Mouse (Mus musculus): ENCODE data around the gene Adra1b. TPM values are rescaled to one million over a fixed set of nuclear protein-coding genes. Genes with fewer than 3 reads are reported as not detected.

Adra1b gene
- total and polyA plus RNA-seq, 3 experiments: 39.3 to 58.3 (median 50.5) TPM

- H3K36me3 ChIP-seq (ENCODE audit: control insufficient read depth, insufficient read depth, low read length): no peaks in the 10 kb centered on the region
- H3K79me2 ChIP-seq (replicated peaks; ENCODE audit: control insufficient read depth, insufficient read depth, low read length): no peaks in the 10 kb centered on the region
- no peak overlapping the region for H3K4me3 ChIP-seq
- no peak for TF ChIP-seq EP300 (IDR thresholded peaks at IDR 0.05; ENCODE audit: insufficient read depth, low read depth, low read length)
- no peak for TF ChIP-seq CTCF (IDR thresholded peaks at IDR 0.05)
- no peak for TF ChIP-seq POLR2A (IDR thresholded peaks at IDR 0.05; ENCODE audit: insufficient read depth, low read depth, low read length)
- intact Hi-C loops (cut with DNase I): no loop called here
- 61% methylated on average over 5 of the region's 5 CpGs for WGBS
- no peak overlapping the region for H3K9ac ChIP-seq (ENCODE audit: low read depth, low read length)
- DNase-seq: no peak
- H3K27ac ChIP-seq: no peak overlapping the region
- H3K4me1 ChIP-seq (ENCODE audit: control insufficient read depth, insufficient read depth, low read length): no peaks in the 10 kb centered on the region
- no peaks in the 10 kb centered on the region for H3K27me3 ChIP-seq (ENCODE audit: control insufficient read depth, insufficient read depth, low read length)
These were observed 23.8 kb downstream of the Adra1b start for GRCm38 (mm10) chr11:43877211-43877610.

DNA sequence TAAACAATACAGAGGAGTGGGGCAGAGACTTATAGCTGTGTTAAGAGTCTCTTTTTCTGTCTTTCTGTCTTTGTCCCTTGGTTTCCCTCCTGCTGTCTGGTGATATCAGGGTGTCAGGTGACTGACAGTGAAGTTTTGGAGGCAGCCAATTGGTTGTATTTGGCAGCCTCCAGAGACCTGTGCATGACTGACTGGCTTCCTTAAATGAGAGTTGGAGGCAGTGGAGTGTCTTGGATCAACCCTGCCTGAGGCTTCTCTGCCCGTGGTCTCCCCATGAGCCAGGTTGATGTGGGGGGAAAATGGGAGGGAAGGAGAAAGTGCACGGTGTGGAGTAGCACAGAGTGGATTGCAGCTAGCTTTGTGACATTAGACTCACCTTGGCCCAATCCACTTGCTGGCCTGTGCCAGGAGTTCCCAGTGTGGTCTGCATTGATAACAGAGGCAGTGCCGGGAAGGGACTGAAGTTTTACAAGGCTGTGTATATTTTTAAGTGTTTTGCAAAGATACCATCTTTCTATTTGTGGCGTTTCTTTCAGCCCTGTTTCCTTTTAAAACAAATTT, 33.2 kb downstream of the Adra1b start:
- Histone ChIP-seq H3K27me3 (ENCODE audit: control insufficient read depth, insufficient read depth, low read length) (no peaks in the 10 kb centered on the region), H3K4me3 (no peak overlapping the region), H3K79me2 (replicated peaks; ENCODE audit: control insufficient read depth, insufficient read depth, low read length) (no peaks in the 10 kb centered on the region), H3K4me1 (ENCODE audit: control insufficient read depth, insufficient read depth, low read length) (peaks cover 6% of the 10 kb centered on the region; the same call in 1 of the 2 replicates), H3K36me3 (ENCODE audit: control insufficient read depth, insufficient read depth, low read length) (no peaks in the 10 kb centered on the region), H3K27ac (peak overlapping the region; percentile 64), H3K9ac (ENCODE audit: low read depth, low read length) (no peak overlapping the region)
- TF ChIP-seq POLR2A (IDR thresholded peaks at IDR 0.05; ENCODE audit: insufficient read depth, low read depth, low read length) (no peak), EP300 (IDR thresholded peaks at IDR 0.05; ENCODE audit: insufficient read depth, low read depth, low read length) (no peak), CTCF (IDR thresholded peaks at IDR 0.05) (no peak)
- intact Hi-C loops (cut with DNase I): loop anchor here (5.0 kb wide), 1 partner anchor 60 kb away; no protein-coding TSS in a partner anchor
- WGBS: 21% methylated on average over 4 of the region's 4 CpGs
- DNase-seq: peak; percentile 21 to 36

- peaks cover 6% of the 10 kb centered on the region; the same call in 1 of the 2 replicates for H3K4me1 ChIP-seq (ENCODE audit: control insufficient read depth, insufficient read depth, low read length)
- no peaks in the 10 kb centered on the region for H3K27me3 ChIP-seq (ENCODE audit: control insufficient read depth, insufficient read depth, low read length)
- peak; percentile 31 to 37 for DNase-seq
- TF ChIP-seq EP300 (IDR thresholded peaks at IDR 0.05; ENCODE audit: insufficient read depth, low read depth, low read length) (peak; percentile 52; the same call in 1 of the 2 replicates), CTCF (IDR thresholded peaks at IDR 0.05) (no peak), POLR2A (IDR thresholded peaks at IDR 0.05; ENCODE audit: insufficient read depth, low read depth, low read length) (peak; percentile 47; the same call in 1 of the 2 replicates)
- H3K27ac ChIP-seq: peak overlapping the region; percentile 63
- no peaks in the 10 kb centered on the region for H3K79me2 ChIP-seq (replicated peaks; ENCODE audit: control insufficient read depth, insufficient read depth, low read length)
- 0 out of 2 replicates have a peak overlapping the region, but pooled peaks have one; percentile 20 for H3K9ac ChIP-seq (ENCODE audit: low read depth, low read length)
- intact Hi-C loops (cut with DNase I): loop anchor here (5.0 kb wide), 1 partner anchor 62 kb away; no protein-coding TSS in a partner anchor
- H3K36me3 ChIP-seq (ENCODE audit: control insufficient read depth, insufficient read depth, low read length): no peaks in the 10 kb centered on the region
- no peak overlapping the region for H3K4me3 ChIP-seq
- 53% methylated on average over 6 of the region's 6 CpGs for WGBS
These were observed 35.5 kb downstream of the Adra1b start for GRCm38 (mm10) chr11:43865298-43866165.

DNA sequence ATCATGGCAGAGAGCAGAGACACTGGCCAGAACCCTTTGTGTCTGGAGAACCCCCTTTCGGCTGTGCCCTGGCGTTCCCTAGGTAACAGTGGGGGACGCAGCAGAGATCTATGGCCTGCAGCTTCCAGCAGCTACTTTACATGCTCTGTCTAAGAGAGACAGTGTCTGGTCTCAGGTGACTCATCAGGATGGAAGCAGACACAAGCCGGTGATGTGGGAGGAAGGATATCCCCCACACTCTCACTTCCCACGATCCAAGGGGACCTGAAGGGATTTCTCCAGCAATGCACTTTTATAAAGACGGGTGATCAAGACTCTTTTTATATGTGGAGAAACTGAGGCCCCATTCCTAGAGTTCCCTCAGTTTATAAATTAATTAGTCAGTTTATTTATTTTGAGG, 48.0 kb downstream of the Adra1b start:
- DNase-seq: no peak
- H3K27me3 ChIP-seq (ENCODE audit: control insufficient read depth, insufficient read depth, low read length): no peaks in the 10 kb centered on the region
- no peak overlapping the region for H3K27ac ChIP-seq
- intact Hi-C loops (cut with DNase I): no loop called here
- WGBS: 62% methylated on average over 6 of the region's 6 CpGs
- no peak overlapping the region for H3K4me3 ChIP-seq
- no peaks in the 10 kb centered on the region for H3K36me3 ChIP-seq (ENCODE audit: control insufficient read depth, insufficient read depth, low read length)
- H3K79me2 ChIP-seq (replicated peaks; ENCODE audit: control insufficient read depth, insufficient read depth, low read length): no peaks in the 10 kb centered on the region
- no peak overlapping the region for H3K9ac ChIP-seq (ENCODE audit: low read depth, low read length)
- no peaks in the 10 kb centered on the region; the same call in 1 of the 2 replicates for H3K4me1 ChIP-seq (ENCODE audit: control insufficient read depth, insufficient read depth, low read length)
- no peak for TF ChIP-seq EP300 (IDR thresholded peaks at IDR 0.05; ENCODE audit: insufficient read depth, low read depth, low read length)
- no peak for TF ChIP-seq CTCF (IDR thresholded peaks at IDR 0.05)
- no peak for TF ChIP-seq POLR2A (IDR thresholded peaks at IDR 0.05; ENCODE audit: insufficient read depth, low read depth, low read length)

DNA sequence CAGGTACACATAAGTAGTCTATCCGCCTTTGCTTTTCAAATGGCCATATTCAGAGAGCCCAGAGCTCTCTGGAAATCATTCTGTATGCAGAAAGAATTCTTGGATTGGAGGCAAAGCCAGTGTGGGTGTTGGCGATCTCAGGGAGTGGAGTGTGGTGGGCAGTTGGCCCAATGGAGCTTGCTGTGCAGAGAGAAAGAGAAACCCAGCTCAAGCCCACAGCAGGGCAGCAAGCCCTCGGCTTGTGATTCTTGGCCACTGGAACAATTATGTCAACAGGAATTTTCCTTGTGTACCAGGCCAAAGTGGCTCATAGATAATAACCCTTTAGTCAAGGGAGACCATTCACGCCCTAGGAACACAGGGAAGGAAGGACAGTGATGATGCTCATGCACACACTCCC, 53.0 kb downstream of the Adra1b start:
- Histone ChIP-seq H3K27ac (no peak overlapping the region), H3K9ac (ENCODE audit: low read depth, low read length) (no peak overlapping the region), H3K36me3 (ENCODE audit: control insufficient read depth, insufficient read depth, low read length) (no peaks in the 10 kb centered on the region), H3K79me2 (replicated peaks; ENCODE audit: control insufficient read depth, insufficient read depth, low read length) (no peaks in the 10 kb centered on the region), H3K27me3 (ENCODE audit: control insufficient read depth, insufficient read depth, low read length) (no peaks in the 10 kb centered on the region), H3K4me1 (ENCODE audit: control insufficient read depth, insufficient read depth, low read length) (no peaks in the 10 kb centered on the region; the same call in 1 of the 2 replicates), H3K4me3 (no peak overlapping the region)
- DNase-seq: peak in 1 of 2 experiments; percentile 14
- TF ChIP-seq POLR2A (IDR thresholded peaks at IDR 0.05; ENCODE audit: insufficient read depth, low read depth, low read length) (no peak), CTCF (IDR thresholded peaks at IDR 0.05) (no peak), EP300 (IDR thresholded peaks at IDR 0.05; ENCODE audit: insufficient read depth, low read depth, low read length) (no peak)
- intact Hi-C loops (cut with DNase I): no loop called here
- 53% methylated on average over 4 of the region's 4 CpGs for WGBS
